Mouse (Mus musculus): Measurements from ENCODE around the gene Nf1.

- TF ChIP-seq CTCF (IDR thresholded peaks at IDR 0.05) (no peak), EP300 (IDR thresholded peaks at IDR 0.05) (no peak)
These were observed 278.5 kb downstream of the Nf1 start for GRCm38 (mm10) chr11:79617991-79618390.
